Mouse (Mus musculus): ENCODE data around the gene Zfp654.

DNA sequence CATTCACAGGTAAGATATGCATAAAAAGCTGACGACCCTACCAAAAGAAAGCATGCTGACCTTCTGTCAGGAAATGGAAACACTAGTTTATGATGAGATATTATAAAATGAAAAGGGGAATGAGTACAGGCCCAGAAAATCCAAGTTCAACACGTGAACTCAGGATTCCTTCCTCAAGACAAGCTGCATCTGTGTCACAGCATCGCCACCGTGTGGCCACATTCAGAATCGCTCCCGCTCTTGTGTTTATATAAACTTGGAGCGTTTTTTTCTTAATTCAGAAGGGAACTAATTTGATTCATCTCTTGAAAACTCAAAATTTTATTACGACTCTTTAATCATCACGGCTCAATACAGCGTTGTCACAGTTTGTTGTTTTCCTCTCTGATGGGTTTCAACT is 103.2 kb downstream of the Zfp654 start:
- TF ChIP-seq ZNF384 (IDR thresholded peaks at IDR 0.05; ENCODE audit: low read depth, low read length) (peak; percentile 80), HCFC1 (IDR thresholded peaks at IDR 0.05; ENCODE audit: borderline replicate concordance, insufficient read depth, low read length) (no peak), MAFK (IDR thresholded peaks at IDR 0.05; ENCODE audit: insufficient read depth, low read depth, low read length) (no peak), ZC3H11A (IDR thresholded peaks at IDR 0.05; ENCODE audit: borderline replicate concordance, low read depth, low read length) (peak; percentile 98)
